Mouse (Mus musculus): Measurements from ENCODE around the gene Ica1. TPM values are rescaled to one million over a fixed set of nuclear protein-coding genes. Genes with fewer than 3 reads are reported as not detected.

The Ica1 gene
- polyA plus RNA-seq, 1 experiment: 0.69 TPM

DNA sequence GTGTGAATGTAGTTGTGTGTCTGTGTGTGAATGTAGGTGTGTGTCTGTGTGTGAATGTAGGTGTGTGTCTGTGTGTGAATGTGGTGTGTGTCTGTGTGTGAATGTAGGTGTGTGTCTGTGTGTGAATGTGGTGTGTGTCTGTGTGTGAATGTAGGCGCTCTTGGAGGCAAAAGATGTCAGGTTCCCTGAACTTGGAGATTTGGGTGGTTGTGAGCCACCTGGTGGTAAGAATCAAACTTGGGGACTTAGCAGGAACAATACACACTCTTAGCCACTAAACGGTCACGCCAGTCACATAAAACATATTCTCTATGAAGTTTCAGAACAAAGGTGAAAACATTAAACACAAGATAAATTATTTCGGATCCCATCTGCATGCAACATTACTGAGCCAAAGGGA, 39.9 kb downstream of the Ica1 start:
- no peak overlapping the region for H3K27ac ChIP-seq (ENCODE audit: control insufficient read depth, insufficient read depth, low read length)
- H3K27me3 ChIP-seq (ENCODE audit: control insufficient read depth, insufficient read depth, low read length): no peaks in the 10 kb centered on the region
- DNase-seq: peak; percentile 28
- H3K36me3 ChIP-seq (ENCODE audit: control insufficient read depth, insufficient read depth, low read length): no peaks in the 10 kb centered on the region
- WGBS: 85% methylated on average over 4 of the region's 4 CpGs
- no peak overlapping the region for H3K4me3 ChIP-seq (ENCODE audit: control insufficient read depth, insufficient read depth, low read length)
- TF ChIP-seq POLR2A (IDR thresholded peaks at IDR 0.05; ENCODE audit: control insufficient read depth, extremely low read depth, insufficient read depth, low read length, poor library complexity) (no peak), CTCF (IDR thresholded peaks at IDR 0.05; ENCODE audit: borderline replicate concordance, control insufficient read depth, extremely low read depth, insufficient read depth, low read length, poor library complexity) (no peak)
- peaks cover 4% of the 10 kb centered on the region for H3K4me1 ChIP-seq (replicated peaks; ENCODE audit: control insufficient read depth, insufficient read depth, low read length)

DNA sequence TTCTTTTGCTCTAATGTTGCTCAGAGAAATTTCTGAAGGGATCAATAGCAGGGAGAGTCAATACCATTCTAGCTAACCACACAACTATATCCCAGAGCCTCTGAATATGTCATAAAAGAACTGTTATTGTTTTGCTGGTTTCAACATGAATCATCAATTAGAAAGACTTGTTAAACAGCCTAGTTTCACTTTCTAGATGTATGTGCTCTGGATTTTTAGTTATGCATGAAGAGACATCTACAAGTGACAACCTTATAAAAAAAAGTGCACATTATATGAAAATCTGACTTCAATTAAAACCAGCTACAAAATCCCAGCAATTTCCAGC, 41.8 kb downstream of the Ica1 start:
- Histone ChIP-seq H3K27me3 (ENCODE audit: control insufficient read depth, insufficient read depth, low read length) (no peaks in the 10 kb centered on the region), H3K36me3 (ENCODE audit: control insufficient read depth, insufficient read depth, low read length) (no peaks in the 10 kb centered on the region), H3K27ac (ENCODE audit: control insufficient read depth, insufficient read depth, low read length) (no peak overlapping the region), H3K4me3 (ENCODE audit: control insufficient read depth, insufficient read depth, low read length) (no peak overlapping the region), H3K4me1 (replicated peaks; ENCODE audit: control insufficient read depth, insufficient read depth, low read length) (peaks cover 14% of the 10 kb centered on the region)
- TF ChIP-seq CTCF (IDR thresholded peaks at IDR 0.05; ENCODE audit: borderline replicate concordance, control insufficient read depth, extremely low read depth, insufficient read depth, low read length, poor library complexity) (no peak), POLR2A (IDR thresholded peaks at IDR 0.05; ENCODE audit: control insufficient read depth, extremely low read depth, insufficient read depth, low read length, poor library complexity) (no peak)
- DNase-seq: no peak

GRCm38 (mm10) chr6:8735657-8736492, 42.4 kb downstream of the Ica1 start:
- TF ChIP-seq POLR2A (IDR thresholded peaks at IDR 0.05; ENCODE audit: control insufficient read depth, extremely low read depth, insufficient read depth, low read length, poor library complexity): no peak
- H3K36me3 ChIP-seq (ENCODE audit: control insufficient read depth, insufficient read depth, low read length): no peaks in the 10 kb centered on the region
- no peaks in the 10 kb centered on the region for H3K27me3 ChIP-seq (ENCODE audit: control insufficient read depth, insufficient read depth, low read length)
- DNase-seq: peak; percentile 83
- peak overlapping the region; percentile 6; the same call in 1 of the 2 replicates for H3K27ac ChIP-seq (ENCODE audit: control insufficient read depth, insufficient read depth, low read length)
- WGBS: 68% methylated on average over 8 of the region's 8 CpGs
- peaks cover 14% of the 10 kb centered on the region for H3K4me1 ChIP-seq (replicated peaks; ENCODE audit: control insufficient read depth, insufficient read depth, low read length)
- H3K4me3 ChIP-seq (ENCODE audit: control insufficient read depth, insufficient read depth, low read length): no peak overlapping the region

DNA sequence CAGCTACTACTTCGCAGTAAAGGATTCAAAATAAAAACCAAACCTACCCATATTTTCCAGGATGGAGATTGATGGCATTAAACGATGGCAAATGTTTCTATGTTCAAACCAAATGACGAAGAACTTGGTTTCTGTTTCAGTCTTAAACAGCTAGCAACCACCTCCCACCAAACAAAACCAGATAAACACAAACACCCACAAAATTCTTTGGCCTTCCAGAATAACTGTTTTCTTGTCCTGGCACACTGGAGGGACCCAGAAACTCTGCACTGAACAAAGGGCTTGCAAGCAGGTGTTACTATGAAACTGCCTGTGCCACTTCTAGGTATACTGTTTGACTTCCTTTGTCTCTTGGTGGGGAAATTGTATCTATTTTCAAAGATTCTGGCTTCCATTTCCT, 43.2 kb downstream of the Ica1 start:
- Histone ChIP-seq H3K4me1 (replicated peaks; ENCODE audit: control insufficient read depth, insufficient read depth, low read length) (peaks cover 14% of the 10 kb centered on the region), H3K27me3 (ENCODE audit: control insufficient read depth, insufficient read depth, low read length) (no peaks in the 10 kb centered on the region), H3K27ac (ENCODE audit: control insufficient read depth, insufficient read depth, low read length) (no peak overlapping the region; the same call in 1 of the 2 replicates), H3K36me3 (ENCODE audit: control insufficient read depth, insufficient read depth, low read length) (no peaks in the 10 kb centered on the region), H3K4me3 (ENCODE audit: control insufficient read depth, insufficient read depth, low read length) (no peak overlapping the region)
- no peak for TF ChIP-seq POLR2A (IDR thresholded peaks at IDR 0.05; ENCODE audit: control insufficient read depth, extremely low read depth, insufficient read depth, low read length, poor library complexity)
- 82% methylated on average over 3 of the region's 3 CpGs for WGBS
- DNase-seq: peak; percentile 21

DNA sequence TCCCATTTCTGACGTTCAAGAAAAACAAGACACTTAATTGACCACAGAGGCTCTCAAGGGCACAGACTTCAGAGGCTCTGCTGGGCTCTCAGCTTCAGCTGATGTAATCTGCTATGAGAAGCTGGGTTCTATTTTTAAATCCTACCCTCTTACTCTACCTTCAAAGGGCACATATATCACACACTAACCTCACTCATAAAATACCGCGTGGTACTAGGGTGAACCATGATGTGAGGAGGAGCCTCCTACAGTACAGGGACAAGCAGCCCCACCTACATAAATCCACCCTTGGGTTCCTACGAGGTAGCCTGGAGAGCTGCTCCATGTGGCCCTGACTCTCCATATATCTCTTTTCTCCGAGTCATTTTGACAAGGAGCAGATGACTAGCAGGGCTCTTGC, 45.8 kb downstream of the Ica1 start:
- Histone ChIP-seq H3K27ac (ENCODE audit: control insufficient read depth, insufficient read depth, low read length) (no peak overlapping the region), H3K36me3 (ENCODE audit: control insufficient read depth, insufficient read depth, low read length) (no peaks in the 10 kb centered on the region), H3K4me1 (replicated peaks; ENCODE audit: control insufficient read depth, insufficient read depth, low read length) (peaks cover 14% of the 10 kb centered on the region), H3K27me3 (ENCODE audit: control insufficient read depth, insufficient read depth, low read length) (no peaks in the 10 kb centered on the region), H3K4me3 (ENCODE audit: control insufficient read depth, insufficient read depth, low read length) (no peak overlapping the region)
- no peak for DNase-seq
- WGBS: 46% methylated on average over 5 of the region's 5 CpGs
- TF ChIP-seq POLR2A (IDR thresholded peaks at IDR 0.05; ENCODE audit: control insufficient read depth, extremely low read depth, insufficient read depth, low read length, poor library complexity): no peak
- TF ChIP-seq CTCF (IDR thresholded peaks at IDR 0.05; ENCODE audit: borderline replicate concordance, control insufficient read depth, extremely low read depth, insufficient read depth, low read length, poor library complexity): no peak

DNA sequence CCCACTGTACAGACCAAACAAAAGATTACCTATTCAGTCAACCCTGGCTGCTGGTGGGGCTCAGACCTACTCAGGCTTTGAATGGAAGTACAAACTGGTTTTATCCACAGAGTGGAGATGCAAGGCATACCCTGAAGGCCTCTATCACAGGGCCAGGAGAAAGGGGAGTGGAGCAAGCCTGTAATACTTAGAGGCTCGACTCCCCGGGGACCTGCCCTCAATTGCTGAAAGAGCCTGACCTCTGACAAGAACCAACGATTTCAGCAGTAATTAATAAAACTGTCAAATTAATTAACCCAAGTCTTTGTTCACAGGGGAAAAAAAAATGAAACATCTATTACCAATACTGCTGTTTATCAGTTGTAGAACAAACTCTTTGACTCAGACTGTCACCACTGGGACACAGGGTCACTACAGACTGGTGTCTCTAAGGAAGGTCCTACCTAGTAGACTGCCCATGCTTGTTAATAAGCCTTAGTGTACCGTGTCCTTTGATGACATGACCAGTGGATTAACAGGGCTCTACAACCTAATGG, 46.6 kb downstream of the Ica1 start:
- no peak overlapping the region for H3K4me3 ChIP-seq (ENCODE audit: control insufficient read depth, insufficient read depth, low read length)
- WGBS: 93% methylated on average over 4 of the region's 4 CpGs
- no peak overlapping the region for H3K27ac ChIP-seq (ENCODE audit: control insufficient read depth, insufficient read depth, low read length)
- TF ChIP-seq POLR2A (IDR thresholded peaks at IDR 0.05; ENCODE audit: control insufficient read depth, extremely low read depth, insufficient read depth, low read length, poor library complexity) (no peak), CTCF (IDR thresholded peaks at IDR 0.05; ENCODE audit: borderline replicate concordance, control insufficient read depth, extremely low read depth, insufficient read depth, low read length, poor library complexity) (no peak)
- H3K27me3 ChIP-seq (ENCODE audit: control insufficient read depth, insufficient read depth, low read length): no peaks in the 10 kb centered on the region
- DNase-seq: no peak
- H3K4me1 ChIP-seq (replicated peaks; ENCODE audit: control insufficient read depth, insufficient read depth, low read length): peaks cover 14% of the 10 kb centered on the region
- H3K36me3 ChIP-seq (ENCODE audit: control insufficient read depth, insufficient read depth, low read length): no peaks in the 10 kb centered on the region

GRCm38 (mm10) chr6:8730433-8730832, 47.9 kb downstream of the Ica1 start:
- H3K4me3 ChIP-seq (ENCODE audit: control insufficient read depth, insufficient read depth, low read length): no peak overlapping the region
- TF ChIP-seq CTCF (IDR thresholded peaks at IDR 0.05; ENCODE audit: borderline replicate concordance, control insufficient read depth, extremely low read depth, insufficient read depth, low read length, poor library complexity) (no peak), POLR2A (IDR thresholded peaks at IDR 0.05; ENCODE audit: control insufficient read depth, extremely low read depth, insufficient read depth, low read length, poor library complexity) (no peak)
- no peak for DNase-seq
- H3K27ac ChIP-seq (ENCODE audit: control insufficient read depth, insufficient read depth, low read length): no peak overlapping the region
- H3K27me3 ChIP-seq (ENCODE audit: control insufficient read depth, insufficient read depth, low read length): no peaks in the 10 kb centered on the region
- H3K36me3 ChIP-seq (ENCODE audit: control insufficient read depth, insufficient read depth, low read length): no peaks in the 10 kb centered on the region
- peaks cover 14% of the 10 kb centered on the region for H3K4me1 ChIP-seq (replicated peaks; ENCODE audit: control insufficient read depth, insufficient read depth, low read length)
- 96% methylated on average over 2 of the region's 2 CpGs for WGBS

All from thymus, adult 2 months (tissue).